In the genomic region with DNA sequence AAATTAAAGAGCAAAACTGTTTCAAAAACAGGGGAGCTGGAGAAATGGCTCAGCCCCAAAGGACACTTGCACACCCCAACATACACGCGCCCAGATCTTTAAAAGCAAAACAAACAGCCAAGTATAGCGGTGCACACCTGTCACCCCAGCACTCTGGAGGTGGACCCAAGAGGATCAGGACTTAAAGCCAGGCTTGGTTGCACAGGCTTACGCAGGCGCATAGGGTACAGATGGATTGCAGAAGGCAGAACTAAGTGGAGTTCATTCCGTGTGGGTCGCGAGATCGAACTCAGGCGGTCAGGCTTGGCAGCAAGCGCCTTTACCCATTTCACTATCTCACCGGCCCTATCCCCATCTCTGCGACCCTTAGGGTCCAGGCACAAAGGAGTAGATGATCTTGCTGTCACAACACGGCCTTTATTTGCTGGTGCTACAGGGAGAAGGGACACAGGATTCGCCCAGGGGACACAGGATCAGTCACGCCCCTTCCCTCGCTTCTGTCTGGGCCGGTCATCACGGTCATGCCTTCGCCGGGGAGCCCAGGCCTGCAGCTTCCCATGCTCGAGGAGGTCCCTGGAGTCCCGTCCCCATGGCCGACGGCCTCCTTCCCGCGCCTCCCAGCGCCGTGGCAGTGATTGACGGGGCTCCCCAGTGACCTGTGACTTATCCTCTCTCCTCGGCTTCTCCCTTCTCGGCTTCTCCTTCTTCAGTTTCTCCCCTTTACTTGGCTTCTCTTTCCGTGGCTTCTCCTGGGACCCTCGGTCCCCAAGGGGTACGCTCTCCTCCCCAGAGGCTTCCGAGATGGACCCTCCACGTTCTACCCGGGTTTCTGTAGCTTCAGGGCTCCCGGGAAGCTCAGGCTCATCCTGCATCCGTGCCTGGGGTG, we compare ENCODE assay signal across 9 mouse cellular contexts. TPM values are rescaled to one million over a fixed set of nuclear protein-coding genes. Genes with fewer than 3 reads are reported as not detected.
DNase-seq lines count a peak whose midpoint lies in the region; ATAC-seq and TF ChIP-seq lines count a peak whose summit lies in the region.
"Had no signal": no experiment of that assay in that cellular context is flagged by ENCODE, and none has a peak within 500 bp of the region (broad histone marks: within the 10 kb centered on the region; RNA-seq: fewer than 3 reads in every experiment).

No protein-coding gene starts in this region.

- ATAC-seq in heart, embryonic 14.5 days (ENCODE audit: insufficient number of reproducible peaks, insufficient read depth, low FRiP score, low read depth): no peak
- no peak for ATAC-seq in hindbrain, embryonic 12.5 days (ENCODE audit: low FRiP score)
- no peak for ATAC-seq in midbrain, embryonic 15.5 days (replicated peaks)
- no peak for ATAC-seq in frontal cortex, adult (ENCODE audit: low TSS enrichment)

- H3K36me3 ChIP-seq in heart, embryonic 14.5 days (ENCODE audit: control insufficient read depth, insufficient read depth, low read length): peaks cover 21% of the 10 kb centered on the region
- H3K36me3 ChIP-seq in hindbrain, embryonic 12.5 days: peaks cover 22% of the 10 kb centered on the region
- peaks cover 11% of the 10 kb centered on the region for H3K36me3 ChIP-seq in midbrain, embryonic 15.5 days (replicated peaks)

- H3K4me2 ChIP-seq in heart, embryonic 14.5 days (ENCODE audit: low read length): peak overlapping the region; percentile 77
- peak overlapping the region; percentile 98 for H3K4me2 ChIP-seq in hindbrain, embryonic 12.5 days (replicated peaks)
- peak overlapping the region; percentile 71 for H3K4me2 ChIP-seq in midbrain, embryonic 15.5 days

- no peaks in the 10 kb centered on the region for H3K9me3 ChIP-seq in heart, embryonic 14.5 days (ENCODE audit: control insufficient read depth, low read length)
- no peaks in the 10 kb centered on the region for H3K9me3 ChIP-seq in hindbrain, embryonic 12.5 days (replicated peaks)
- no peaks in the 10 kb centered on the region for H3K9me3 ChIP-seq in midbrain, embryonic 15.5 days

- peak overlapping the region; percentile 10 to 21 for H3K4me3 ChIP-seq in heart, embryonic 14.5 days (ENCODE audit: control insufficient read depth in 1 of 2, insufficient read depth in 1 of 2, low read depth in 1 of 2, low read length in 2 of 2)
- H3K4me3 ChIP-seq in cortical plate, adult 2 months (ENCODE audit: insufficient read depth, low read length): peak overlapping the region; percentile 0
- peak overlapping the region; percentile 19 for H3K4me3 ChIP-seq in hindbrain, embryonic 12.5 days
- no peak overlapping the region for H3K4me3 ChIP-seq in midbrain, embryonic 15.5 days

- 0 out of 2 replicates have a peak, but pooled peaks have one; percentile 31 for TF ChIP-seq POLR2A in cortical plate, adult 2 months (IDR thresholded peaks at IDR 0.05; ENCODE audit: extremely low read depth, insufficient read depth, low read length)

- no peaks in the 10 kb centered on the region for H3K27me3 ChIP-seq in heart, embryonic 14.5 days (ENCODE audit: control insufficient read depth, insufficient read depth, low read length)
- H3K27me3 ChIP-seq in hindbrain, embryonic 12.5 days: peaks cover 65% of the 10 kb centered on the region
- peaks cover 31% of the 10 kb centered on the region for H3K27me3 ChIP-seq in midbrain, embryonic 15.5 days (replicated peaks)

- H3K9ac ChIP-seq in heart, embryonic 14.5 days (ENCODE audit: low read length): peak overlapping the region; percentile 78
- 0 out of 2 replicates have a peak overlapping the region, but pooled peaks have one; percentile 76 for H3K9ac ChIP-seq in hindbrain, embryonic 12.5 days
- peak overlapping the region; percentile 26; the same call in 1 of the 2 replicates for H3K9ac ChIP-seq in midbrain, embryonic 15.5 days

- peak overlapping the region in 1 of 2 experiments; percentile 57; a peak in 1 of 4 replicates for H3K27ac ChIP-seq in heart, embryonic 14.5 days (replicated peaks in 1 of 2; ENCODE audit: control insufficient read depth in 1 of 2, insufficient read depth in 1 of 2, low read depth in 2 of 2, low read length in 2 of 2)
- H3K27ac ChIP-seq in cortical plate, adult 2 months (ENCODE audit: insufficient read depth, low read length): 0 out of 2 replicates have a peak overlapping the region, but pooled peaks have one; percentile 8
- H3K27ac ChIP-seq in hindbrain, embryonic 12.5 days: 0 out of 2 replicates have a peak overlapping the region, but pooled peaks have one; percentile 76
- H3K27ac ChIP-seq in midbrain, embryonic 15.5 days: no peak overlapping the region

- DNase-seq in heart, adult 18-20 months: no peak
- DNase-seq in frontal cortex, postnatal 36 days (ENCODE audit: low spot score in 2 of 2): no peak
- no peak for DNase-seq in thymus, postnatal 36 days

- peaks cover 43 to 56% of the 10 kb centered on the region in 2 experiments for H3K4me1 ChIP-seq in heart, embryonic 14.5 days (ENCODE audit: control insufficient read depth in 2 of 2, insufficient read depth in 2 of 2, low read length in 2 of 2)
- 0 out of 2 replicates have a peak, but pooled peaks cover 2% of the 10 kb centered on the region for H3K4me1 ChIP-seq in cortical plate, adult 2 months (ENCODE audit: control insufficient read depth, insufficient read depth, low read length)
- H3K4me1 ChIP-seq in hindbrain, embryonic 12.5 days: peaks cover 41% of the 10 kb centered on the region
- H3K4me1 ChIP-seq in midbrain, embryonic 15.5 days: peaks cover 37% of the 10 kb centered on the region

- TF ChIP-seq CTCF in cortical plate, adult 2 months (IDR thresholded peaks at IDR 0.05; ENCODE audit: extremely low read depth, insufficient read depth, low read length): no peak

- 19% methylated on average over 40 of the region's 40 CpGs for WGBS in heart, embryonic 14.5 days
- WGBS in hindbrain, embryonic 12.5 days: 17% methylated on average over 40 of the region's 40 CpGs
- 18% methylated on average over 40 of the region's 40 CpGs for WGBS in midbrain, embryonic 15.5 days

RNA-seq across cellular contexts. Expression of gene Amh, which starts 3.3 kb away (rescaled TPM):
- 0.12 TPM in 1 of 2 replicates, not detected in the other for polyA plus RNA-seq in heart, embryonic 14.5 days (2014; fragmentation: Nextera tagmentation; extraction: Ambion mirVana)
- under 1 TPM in 1 of 2 experiments, not detected in 1; 0.33 TPM for total RNA-seq in heart, adult 18-20 months (2021)
- polyA plus RNA-seq in cortical plate, adult 2 months (2012; rRNA removed): 1.6 and 2.3 TPM in 2 replicates
- polyA plus RNA-seq in hindbrain, embryonic 12.5 days (2016; fragmentation: Nextera tagmentation; extraction: Ambion mirVana): not detected in 2 replicates
- polyA plus RNA-seq in midbrain, embryonic 15.5 days (2015; fragmentation: Nextera tagmentation; extraction: Ambion mirVana): 0.10 TPM in 2 replicates

RNA-seq across cellular contexts. Expression of gene Jsrp1, which starts 5.0 kb away (rescaled TPM):
- polyA plus RNA-seq in heart, embryonic 14.5 days (2014; fragmentation: Nextera tagmentation; extraction: Ambion mirVana): 5.5 and 5.6 TPM in 2 replicates
- total RNA-seq in heart, adult 18-20 months (2021): under 1 TPM; 0.41 to 0.69 TPM
- polyA plus RNA-seq in cortical plate, adult 2 months (2012; rRNA removed): 4.7 and 5.0 TPM in 2 replicates
- polyA plus RNA-seq in hindbrain, embryonic 12.5 days (2016; fragmentation: Nextera tagmentation; extraction: Ambion mirVana): 0.83 and 1.7 TPM in 2 replicates
- 0.59 and 1.0 TPM in 2 replicates for polyA plus RNA-seq in midbrain, embryonic 15.5 days (2015; fragmentation: Nextera tagmentation; extraction: Ambion mirVana)
- total RNA-seq: G1E had no signal

RNA-seq across cellular contexts. Expression of gene Plekhj1, which starts 9.9 kb away (rescaled TPM):
- polyA plus RNA-seq in heart, embryonic 14.5 days (2014; fragmentation: Nextera tagmentation; extraction: Ambion mirVana): 71.1 and 75.4 TPM in 2 replicates
- 10 to 100 TPM; 30.7 to 32.4 TPM for total RNA-seq in heart, adult 18-20 months (2021)
- polyA plus RNA-seq in cortical plate, adult 2 months (2012; rRNA removed): 59.5 and 62.6 TPM in 2 replicates
- 139 TPM in 2 replicates for polyA plus RNA-seq in hindbrain, embryonic 12.5 days (2016; fragmentation: Nextera tagmentation; extraction: Ambion mirVana)
- 130 and 147 TPM in 2 replicates for polyA plus RNA-seq in midbrain, embryonic 15.5 days (2015; fragmentation: Nextera tagmentation; extraction: Ambion mirVana)

RNA-seq across cellular contexts. Expression of gene Sf3a2, which starts 10.3 kb away (rescaled TPM):
- 49.2 and 51.0 TPM in 2 replicates for polyA plus RNA-seq in heart, embryonic 14.5 days (2014; fragmentation: Nextera tagmentation; extraction: Ambion mirVana)
- total RNA-seq in heart, adult 18-20 months (2021): 10 to 100 TPM; 28.6 to 28.7 TPM
- 38.9 and 46.1 TPM in 2 replicates for polyA plus RNA-seq in cortical plate, adult 2 months (2012; rRNA removed)
- 65.3 and 71.8 TPM in 2 replicates for polyA plus RNA-seq in hindbrain, embryonic 12.5 days (2016; fragmentation: Nextera tagmentation; extraction: Ambion mirVana)
- polyA plus RNA-seq in midbrain, embryonic 15.5 days (2015; fragmentation: Nextera tagmentation; extraction: Ambion mirVana): 60.3 and 62.6 TPM in 2 replicates

RNA-seq across cellular contexts. Expression of gene Oaz1, which starts 18.1 kb away (rescaled TPM):
- polyA plus RNA-seq in heart, embryonic 14.5 days (2014; fragmentation: Nextera tagmentation; extraction: Ambion mirVana): 2,025 and 2,172 TPM in 2 replicates
- 100 to 1,000 TPM; 897 to 934 TPM for total RNA-seq in heart, adult 18-20 months (2021)
- polyA plus RNA-seq in cortical plate, adult 2 months (2012; rRNA removed): 643 and 729 TPM in 2 replicates
- polyA plus RNA-seq in hindbrain, embryonic 12.5 days (2016; fragmentation: Nextera tagmentation; extraction: Ambion mirVana): 1,255 and 1,389 TPM in 2 replicates
- polyA plus RNA-seq in midbrain, embryonic 15.5 days (2015; fragmentation: Nextera tagmentation; extraction: Ambion mirVana): 1,243 and 1,388 TPM in 2 replicates

Comparison
In these comparisons a context has a peak if more than half of its experiments do, and no peak if none do; other contexts are left out.
1. H3K9ac ChIP-seq: peak in every context shown above with its lines; median percentile 78 in heart, embryonic 14.5 days; 76 in hindbrain, embryonic 12.5 days; 26 in midbrain, embryonic 15.5 days.